Mouse (Mus musculus) myocyte (in vitro differentiated cells): ENCODE results near the gene Ppfibp1. TPM values are rescaled to one million over a fixed set of nuclear protein-coding genes. Genes with fewer than 3 reads are reported as not detected.

Source experiments
- H3K27me3 ChIP-seq: one replicate; pipeline ENCODE4 v1.6.1; 2011; ENCODE audit not compliant: control insufficient read depth, insufficient read depth, insufficient read length
- H3K36me3 ChIP-seq: one replicate; pipeline ENCODE4 v1.6.1; 2011; ENCODE audit not compliant: control insufficient read depth, insufficient read depth
- H3K4me2 ChIP-seq: one replicate; pipeline ENCODE4 v1.6.1; 2011; ENCODE audit warnings: low read depth, control low read depth
- H3K4me3 ChIP-seq: one replicate; pipeline ENCODE4 v1.5.1; 2011; ENCODE audit warnings: mild to moderate bottlenecking, control low read depth, moderate library complexity
- H3K79me2 ChIP-seq: one replicate; pipeline ENCODE4 v1.6.1; 2011; ENCODE audit not compliant: control insufficient read depth, insufficient read depth
- H3ac ChIP-seq: one replicate; pipeline ENCODE4 v1.6.1; 2011; ENCODE audit not compliant: control insufficient read depth, insufficient read length
- CEBPB ChIP-seq: IDR thresholded peaks from 2 replicates; pipeline ENCODE4 v1.6.1; 2011; ENCODE audit warnings: mild to moderate bottlenecking, moderate library complexity; ENCODE audit not compliant: poor library complexity, insufficient read depth, severe bottlenecking
- E2F4 ChIP-seq: IDR thresholded peaks from one replicate; pipeline ENCODE4 v1.6.1; 2011; ENCODE audit warnings: mild to moderate bottlenecking, control low read depth, moderate library complexity; ENCODE audit not compliant: insufficient read depth
- MAX ChIP-seq: IDR thresholded peaks from one replicate; pipeline ENCODE4 v1.6.1; 2011; ENCODE audit warnings: low read depth, mild to moderate bottlenecking, control low read depth
- MYOD1 ChIP-seq, 3 experiments: IDR thresholded peaks; one replicate each; pipeline ENCODE4 v1.6.1; 2011; ENCODE audit warnings: control low read depth in 2 of 3, low read depth in 2 of 3, mild to moderate bottlenecking in 2 of 3, moderate library complexity in 1 of 3; ENCODE audit not compliant: insufficient read length in 2 of 3, control insufficient read depth in 1 of 3
- MYOG ChIP-seq, 3 experiments: IDR thresholded peaks; one replicate each; pipeline ENCODE4 v1.6.1; 2011; ENCODE audit warnings: control low read depth in 2 of 3, low read depth in 2 of 3, mild to moderate bottlenecking in 2 of 3; ENCODE audit not compliant: insufficient read length in 2 of 3, control insufficient read depth in 1 of 3, insufficient read depth in 1 of 3
- POLR2A ChIP-seq: IDR thresholded peaks from one replicate; pipeline ENCODE4 v1.6.1; 2011; ENCODE audit warnings: low read depth, mild to moderate bottlenecking, control low read depth, moderate library complexity; ENCODE audit not compliant: insufficient read length
- POLR2AphosphoS2 ChIP-seq: IDR thresholded peaks from one replicate; pipeline ENCODE4 v1.6.1; 2011; ENCODE audit warnings: low read depth, control low read depth; ENCODE audit not compliant: insufficient read length
- REST ChIP-seq: IDR thresholded peaks from one replicate; pipeline ENCODE4 v1.6.1; 2011; ENCODE audit warnings: mild to moderate bottlenecking, control low read depth, moderate library complexity; ENCODE audit not compliant: insufficient read depth, insufficient read length
- SRF ChIP-seq: IDR thresholded peaks from one replicate; pipeline ENCODE4 v1.6.1; 2011; ENCODE audit warnings: low read depth; ENCODE audit not compliant: control insufficient read depth, insufficient read length
- TCF12 ChIP-seq: IDR thresholded peaks from one replicate; pipeline ENCODE4 v1.6.1; 2011; ENCODE audit warnings: mild to moderate bottlenecking, control low read depth; ENCODE audit not compliant: poor library complexity, insufficient read depth, severe bottlenecking
- TCF3 ChIP-seq: IDR thresholded peaks from one replicate; pipeline ENCODE4 v1.6.1; 2011; ENCODE audit warnings: low read depth, control low read depth; ENCODE audit not compliant: insufficient read length
- USF1 ChIP-seq: IDR thresholded peaks from one replicate; pipeline ENCODE4 v1.6.1; 2011; ENCODE audit warnings: low read depth, mild to moderate bottlenecking, control low read depth, moderate library complexity
- polyA plus RNA-seq: library from polyadenylated mRNA; unstranded; fragments of >200 nt; fragmentation: generic; extraction: Trizol; gene quantifications from one replicate; pipeline ENCODE4 v1.2.1, GENCODE M21; 2012; ENCODE audit warnings: missing spikeins

Ppfibp1 gene
- polyA plus RNA-seq, 1 experiment, result 79.3 TPM

DNA sequence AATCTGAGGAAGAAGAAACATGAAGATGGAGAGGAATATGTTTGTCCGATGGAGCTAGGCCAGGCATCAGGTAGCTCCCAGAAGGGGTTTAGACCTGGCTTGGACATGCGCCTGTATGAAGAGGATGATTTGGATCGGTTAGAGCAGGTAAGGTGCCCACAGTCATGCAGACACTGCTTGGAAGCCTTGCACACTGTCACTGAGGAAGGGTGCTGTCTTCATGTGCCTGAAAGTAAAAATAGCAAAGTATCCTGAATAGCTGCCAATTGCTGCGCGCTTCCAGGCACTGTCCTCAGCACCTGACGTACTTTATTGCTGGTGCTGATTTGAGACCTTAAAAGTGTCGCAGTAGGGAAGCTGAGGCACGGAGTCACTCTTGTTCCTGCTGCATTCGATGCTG lies 141.3 kb downstream of the Ppfibp1 start:
- no peak for TF ChIP-seq POLR2AphosphoS2
- Histone ChIP-seq H3ac (no peak overlapping the region), H3K27me3 (no peaks in the 10 kb centered on the region), H3K4me2 (no peak overlapping the region), H3K79me2 (no peaks in the 10 kb centered on the region), H3K4me3 (no peak overlapping the region), H3K36me3 (peaks cover 66% of the 10 kb centered on the region)

DNA sequence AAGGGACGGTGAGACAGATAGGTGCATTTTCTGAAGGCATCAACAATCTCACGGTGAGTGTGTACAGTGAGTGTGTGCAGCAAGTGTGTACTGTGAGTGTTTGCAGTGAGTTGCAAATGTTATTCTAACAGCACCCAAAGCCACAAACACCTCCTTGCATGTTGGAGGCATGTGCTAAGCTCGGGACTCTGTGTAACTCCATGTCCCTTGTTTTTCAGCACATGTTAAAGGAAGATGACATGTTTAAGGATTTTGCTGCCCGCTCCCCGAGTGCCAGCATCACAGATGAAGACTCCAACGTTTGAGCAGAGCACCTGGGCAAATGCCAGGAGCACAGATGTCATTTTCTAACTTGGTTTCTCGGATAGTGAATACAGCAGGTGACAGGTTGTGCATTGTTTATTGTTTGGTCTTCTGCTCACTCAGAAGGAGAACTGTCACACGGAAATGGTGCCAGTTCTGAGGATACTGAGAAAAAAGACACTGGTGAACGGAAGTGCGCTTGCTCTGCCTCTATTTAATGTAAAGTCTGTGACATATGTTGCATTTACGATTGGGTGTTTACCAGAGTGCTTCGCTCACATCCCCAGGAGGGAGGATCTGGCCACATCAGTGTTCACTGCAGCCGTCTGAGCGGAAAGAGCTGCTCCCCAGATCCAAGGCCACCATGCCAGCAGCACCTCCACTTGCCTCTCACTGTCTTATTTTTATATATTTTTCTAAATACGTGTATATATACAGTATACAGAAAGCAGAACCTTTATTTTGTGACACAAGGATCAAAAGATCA lies 142.0 kb downstream of the Ppfibp1 start:
- H3K36me3 ChIP-seq, result peaks cover 66% of the 10 kb centered on the region

DNA sequence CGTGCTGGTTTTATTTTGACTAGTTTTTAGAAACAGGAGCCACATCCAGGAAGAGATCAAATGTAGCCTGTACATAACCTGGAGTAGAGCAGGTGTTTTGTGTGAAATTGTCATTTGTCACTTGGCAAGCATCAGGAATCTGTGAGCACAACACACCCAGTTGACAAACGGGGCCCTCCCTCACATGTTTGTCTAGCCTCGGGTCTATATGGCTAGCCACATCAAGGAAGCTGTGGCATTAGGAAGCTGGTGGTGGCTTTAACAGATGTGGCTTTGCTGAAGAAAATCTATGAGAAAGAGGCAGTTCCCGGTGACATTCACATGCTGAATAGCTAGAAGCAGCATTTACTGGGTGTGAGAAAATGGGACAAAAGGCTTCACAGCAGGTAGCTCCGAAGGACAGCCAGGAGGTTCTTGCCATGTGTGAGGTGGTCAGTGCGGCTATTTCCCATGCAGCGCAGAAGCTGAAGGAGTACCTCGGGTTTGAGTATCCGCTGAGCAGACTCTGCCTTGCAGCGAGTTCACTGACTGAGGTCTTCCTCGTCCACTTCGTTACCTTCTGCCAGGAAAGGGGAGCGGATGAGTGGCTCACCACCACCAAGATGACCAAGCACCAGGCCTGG lies 144.1 kb downstream of the Ppfibp1 start, which contains the start of gene Rep15:
Gene Rep15, plus strand, starts transcription at position 282 of the 623 bp plus-strand sequence.
- H3K36me3 ChIP-seq, result peaks cover 50% of the 10 kb centered on the region
- no peak within 1 kb of the TSS for H3K4me3 ChIP-seq
- no peak within 1 kb of the TSS for H3ac ChIP-seq
- no peak within 1 kb of the TSS for H3K4me2 ChIP-seq
- no peak for TF ChIP-seq TCF3
- no peak for TF ChIP-seq MAX
- TF ChIP-seq POLR2AphosphoS2, result no peak
- TF ChIP-seq REST, result no peak
- TF ChIP-seq E2F4, result no peak
- TF ChIP-seq MYOG (IDR thresholded peaks at IDR 0.05; ENCODE audit: control insufficient read depth in 1 of 3, insufficient read depth in 1 of 3, insufficient read length in 2 of 3, low read depth in 2 of 3), result no peak
- no peak for TF ChIP-seq POLR2A
- TF ChIP-seq TCF12, result no peak
- no peak for TF ChIP-seq MYOD1 (IDR thresholded peaks at IDR 0.05; ENCODE audit: control insufficient read depth in 1 of 3, insufficient read length in 2 of 3, low read depth in 2 of 3)
- H3K27me3 ChIP-seq, result no peaks in the 10 kb centered on the region
- H3K79me2 ChIP-seq, result no peaks in the 10 kb centered on the region

More for the DNA sequence above, 142.0 kb downstream of the Ppfibp1 start:
- Histone ChIP-seq H3K79me2 (no peaks in the 10 kb centered on the region), H3ac (no peak overlapping the region), H3K4me2 (no peak overlapping the region), H3K27me3 (no peaks in the 10 kb centered on the region), H3K4me3 (no peak overlapping the region)
- no peak for TF ChIP-seq TCF3
- TF ChIP-seq POLR2A, result no peak
- no peak for TF ChIP-seq SRF
- no peak for TF ChIP-seq MYOD1 (IDR thresholded peaks at IDR 0.05; ENCODE audit: control insufficient read depth in 1 of 3, insufficient read length in 2 of 3, low read depth in 2 of 3)
- TF ChIP-seq POLR2AphosphoS2, result no peak
- TF ChIP-seq E2F4, result no peak
- no peak for TF ChIP-seq TCF12
- TF ChIP-seq MAX, result no peak
- no peak for TF ChIP-seq REST
- no peak for TF ChIP-seq CEBPB
- no peak for TF ChIP-seq USF1
- TF ChIP-seq MYOG (IDR thresholded peaks at IDR 0.05; ENCODE audit: control insufficient read depth in 1 of 3, insufficient read depth in 1 of 3, insufficient read length in 2 of 3, low read depth in 2 of 3), result no peak

DNA sequence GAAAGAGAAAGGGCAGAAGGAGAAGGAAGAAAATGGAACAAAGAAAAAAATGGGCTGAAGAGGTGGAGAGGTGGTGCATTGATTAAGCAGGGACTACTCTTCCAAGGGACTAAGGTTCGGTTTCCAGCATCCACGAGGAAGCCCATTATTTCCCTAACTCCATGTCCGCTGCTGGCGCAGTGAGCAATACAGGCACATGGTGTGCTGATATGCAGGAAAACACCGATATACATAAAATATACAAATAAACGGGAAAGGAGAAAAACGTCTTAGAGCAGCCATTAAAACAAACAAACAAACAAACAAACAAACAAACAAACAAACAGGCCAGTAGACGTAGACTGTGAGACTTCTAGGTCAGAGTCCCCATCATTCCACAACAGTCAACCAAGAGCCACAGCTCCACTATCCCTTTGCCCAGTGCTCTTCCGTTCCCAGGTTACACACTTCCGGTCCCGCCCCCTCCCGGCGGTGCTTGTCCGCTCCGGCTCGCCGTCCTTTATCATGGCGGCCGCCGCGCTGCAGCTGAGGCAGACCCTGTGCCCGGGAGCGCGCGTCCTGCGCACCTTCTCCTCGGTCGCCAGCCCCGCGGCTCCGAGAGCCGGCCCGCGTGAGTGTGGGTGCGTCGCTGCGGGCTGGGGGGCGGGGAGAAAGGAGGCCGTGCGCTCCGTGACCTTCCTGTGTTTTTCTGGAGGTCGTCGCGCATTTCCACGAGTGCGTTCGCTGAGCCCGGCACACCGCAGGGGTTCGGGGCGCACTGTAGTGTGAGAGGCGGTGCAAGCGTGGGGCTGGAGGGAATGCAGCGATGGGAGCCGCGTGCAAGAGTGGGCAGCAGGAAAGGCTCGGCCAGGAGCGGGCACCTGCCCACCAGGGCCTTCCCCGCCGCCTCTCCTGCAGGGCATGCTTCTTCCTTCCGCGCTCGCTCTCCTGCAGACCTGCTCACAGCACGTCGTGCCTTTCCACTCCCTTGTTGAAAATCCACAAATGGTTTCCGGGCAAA lies 154.3 kb downstream of the Ppfibp1 start, which contains the start of gene Mrps35:
Gene Mrps35, plus strand, starts transcription at position 474 of the 1,000 bp plus-strand sequence.
- peak within 1 kb of the TSS; percentile 46 for H3ac ChIP-seq
- peaks cover 6% of the 10 kb centered on the region for H3K36me3 ChIP-seq
- peaks cover 21% of the 10 kb centered on the region for H3K79me2 ChIP-seq
- peak within 1 kb of the TSS; percentile 96 for H3K4me2 ChIP-seq
- H3K27me3 ChIP-seq, result no peaks in the 10 kb centered on the region
- no peak for TF ChIP-seq MYOG (IDR thresholded peaks at IDR 0.05; ENCODE audit: control insufficient read depth in 1 of 3, insufficient read depth in 1 of 3, insufficient read length in 2 of 3, low read depth in 2 of 3)
- TF ChIP-seq MYOD1 (IDR thresholded peaks at IDR 0.05; ENCODE audit: control insufficient read depth in 1 of 3, insufficient read length in 2 of 3, low read depth in 2 of 3), result peak in 1 of 3 experiments; percentile 36
- no peak for TF ChIP-seq SRF
- TF ChIP-seq MAX, result no peak
- no peak for TF ChIP-seq TCF12
- no peak for TF ChIP-seq USF1
- no peak for TF ChIP-seq TCF3
- TF ChIP-seq POLR2AphosphoS2, result peak; percentile 77
- peak; percentile 91 for TF ChIP-seq POLR2A
- no peak for TF ChIP-seq REST
- TF ChIP-seq E2F4, result no peak
- TF ChIP-seq CEBPB, result no peak
- peak within 1 kb of the TSS; percentile 57 for H3K4me3 ChIP-seq
